Mouse (Mus musculus): Measurements from ENCODE around the gene Rec114. TPM values are rescaled to one million over a fixed set of nuclear protein-coding genes. Genes with fewer than 3 reads are reported as not detected.

Rec114 gene
- polyA plus RNA-seq, 1 experiment from 2014 or later, result 4.4 TPM

GRCm38 (mm10) chr9:58748142-58748541 lies 4.4 kb upstream of the Rec114 start:
- Histone ChIP-seq H3K4me2 (no peak overlapping the region), H3K27ac (no peak overlapping the region), H3K27me3 (replicated peaks) (no peaks in the 10 kb centered on the region), H3K36me3 (no peaks in the 10 kb centered on the region), H3K4me3 (replicated peaks) (no peak overlapping the region), H3K9me3 (no peaks in the 10 kb centered on the region), H3K9ac (no peak overlapping the region), H3K4me1 (no peaks in the 10 kb centered on the region)
- 60% methylated on average over 4 of the region's 4 CpGs for WGBS
- no peak for ATAC-seq (ENCODE audit: insufficient read depth, low FRiP score, low read depth)

DNA sequence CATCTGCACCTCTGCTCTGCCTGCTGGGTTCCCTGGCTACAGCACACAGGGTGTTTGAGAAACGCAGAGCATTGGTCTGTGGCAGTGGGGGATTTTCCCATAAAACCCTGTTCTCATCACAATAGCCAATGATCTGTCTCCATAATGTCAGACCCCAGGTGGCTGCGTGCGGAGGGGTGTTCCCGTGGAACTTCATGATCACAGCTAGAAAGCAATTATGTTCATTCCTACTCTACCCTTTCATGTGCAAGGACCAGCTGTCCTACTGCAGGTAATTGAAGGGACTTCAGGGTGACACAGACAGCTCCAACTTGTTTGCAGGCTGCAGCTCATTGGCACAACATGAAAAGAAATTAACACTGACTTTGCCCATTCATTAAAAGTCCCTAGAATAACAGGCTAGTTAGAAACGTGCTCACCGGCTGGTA lies 3.6 kb upstream of the Rec114 start:
- ATAC-seq (ENCODE audit: insufficient read depth, low FRiP score, low read depth), result no peak
- H3K4me1 ChIP-seq, result no peaks in the 10 kb centered on the region
- no peak overlapping the region for H3K27ac ChIP-seq
- no peaks in the 10 kb centered on the region for H3K36me3 ChIP-seq
- 51% methylated on average over 6 of the region's 6 CpGs for WGBS
- H3K4me3 ChIP-seq (replicated peaks), result no peak overlapping the region
- H3K9me3 ChIP-seq, result no peaks in the 10 kb centered on the region
- no peak overlapping the region for H3K9ac ChIP-seq
- no peak overlapping the region for H3K4me2 ChIP-seq
- H3K27me3 ChIP-seq (replicated peaks), result no peaks in the 10 kb centered on the region

DNA sequence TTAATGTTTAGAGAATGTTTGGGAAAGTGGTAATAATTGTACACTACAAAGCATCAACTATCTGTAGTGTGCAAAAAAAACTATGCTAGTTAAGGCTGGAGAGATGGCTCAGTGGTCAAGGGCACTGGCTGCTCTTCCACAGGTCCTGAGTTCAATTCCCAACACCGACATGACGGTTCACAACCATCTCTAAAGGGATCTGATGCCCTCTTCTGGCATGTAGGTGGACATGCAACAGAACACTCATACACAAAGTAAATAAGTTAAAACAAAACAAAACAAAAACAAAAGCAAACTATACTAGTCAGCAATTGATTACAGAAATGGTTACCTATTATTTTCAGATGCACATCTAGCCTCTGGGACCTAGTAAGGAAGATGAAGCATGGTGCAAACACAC lies 1.1 kb downstream of the Rec114 start:
- Histone ChIP-seq H3K4me3 (replicated peaks) (no peak overlapping the region), H3K4me2 (no peak overlapping the region), H3K9ac (no peak overlapping the region), H3K4me1 (no peaks in the 10 kb centered on the region), H3K27me3 (replicated peaks) (no peaks in the 10 kb centered on the region), H3K27ac (no peak overlapping the region), H3K9me3 (no peaks in the 10 kb centered on the region), H3K36me3 (no peaks in the 10 kb centered on the region)
- 87% methylated on average over 2 of the region's 2 CpGs for WGBS
- ATAC-seq (ENCODE audit: insufficient read depth, low FRiP score, low read depth), result no peak

DNA sequence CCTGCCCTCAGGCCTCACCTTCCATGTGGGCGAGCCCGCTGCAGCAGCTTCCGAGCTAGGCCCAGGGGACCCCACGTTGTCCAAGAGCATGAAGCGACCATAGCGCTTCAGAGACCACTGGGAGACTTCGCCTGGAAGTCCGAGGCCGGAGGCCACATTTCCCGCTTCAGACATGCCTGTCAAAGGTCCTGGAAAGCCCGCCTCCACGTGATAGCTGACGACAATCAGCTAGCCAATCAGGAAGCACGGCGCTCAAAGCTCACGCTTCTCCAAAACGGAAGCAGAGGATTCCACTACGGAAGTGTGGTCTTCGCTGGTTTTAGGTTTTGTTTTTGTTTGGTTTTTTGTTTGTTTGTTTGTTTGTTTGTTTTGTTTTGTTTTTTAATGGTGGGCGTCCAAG lies 2.4 kb downstream of the Rec114 start:
- no peaks in the 10 kb centered on the region for H3K36me3 ChIP-seq
- H3K4me2 ChIP-seq, result no peak overlapping the region
- no peak overlapping the region for H3K4me3 ChIP-seq (replicated peaks)
- H3K9ac ChIP-seq, result no peak overlapping the region
- WGBS, result 83% methylated on average over 20 of the region's 20 CpGs
- H3K9me3 ChIP-seq, result no peaks in the 10 kb centered on the region
- ATAC-seq (ENCODE audit: insufficient read depth, low FRiP score, low read depth), result no peak
- H3K4me1 ChIP-seq, result no peaks in the 10 kb centered on the region
- no peak overlapping the region for H3K27ac ChIP-seq
- no peaks in the 10 kb centered on the region for H3K27me3 ChIP-seq (replicated peaks)

DNA sequence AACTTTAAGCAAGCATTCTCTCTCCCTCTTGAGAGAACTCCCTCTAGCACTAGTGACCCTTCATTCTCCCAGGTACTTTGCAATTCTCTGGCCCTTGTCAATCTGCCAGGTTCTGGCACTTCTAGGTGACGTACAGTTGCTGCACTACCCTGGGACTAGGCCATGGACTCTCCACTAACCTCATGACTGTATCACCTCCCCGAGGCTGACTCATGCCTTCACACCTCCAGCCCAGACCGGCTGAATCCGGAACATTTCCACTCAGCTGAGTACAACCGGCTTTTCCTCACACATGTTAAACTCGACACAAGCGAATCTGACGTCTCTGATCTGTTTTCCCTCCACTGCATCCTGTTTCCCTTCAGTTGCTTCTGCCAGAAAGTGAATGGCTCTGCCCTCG lies 4.0 kb downstream of the Rec114 start:
- WGBS, result 62% methylated on average over 9 of the region's 9 CpGs
- H3K27me3 ChIP-seq (replicated peaks), result no peaks in the 10 kb centered on the region
- H3K4me1 ChIP-seq, result no peaks in the 10 kb centered on the region
- H3K27ac ChIP-seq, result no peak overlapping the region
- no peaks in the 10 kb centered on the region for H3K9me3 ChIP-seq
- no peak overlapping the region for H3K9ac ChIP-seq
- H3K4me2 ChIP-seq, result no peak overlapping the region
- no peak for ATAC-seq (ENCODE audit: insufficient read depth, low FRiP score, low read depth)
- no peaks in the 10 kb centered on the region for H3K36me3 ChIP-seq
- no peak overlapping the region for H3K4me3 ChIP-seq (replicated peaks)

GRCm38 (mm10) chr9:58723165-58723564 lies 20.6 kb downstream of the Rec114 start:
- H3K9ac ChIP-seq, result no peak overlapping the region
- ATAC-seq (ENCODE audit: insufficient read depth, low FRiP score, low read depth), result no peak
- H3K36me3 ChIP-seq, result no peaks in the 10 kb centered on the region
- WGBS, result 73% methylated on average over 11 of the region's 11 CpGs
- H3K4me1 ChIP-seq, result no peaks in the 10 kb centered on the region
- no peaks in the 10 kb centered on the region for H3K9me3 ChIP-seq
- no peak overlapping the region for H3K4me2 ChIP-seq
- no peak overlapping the region for H3K4me3 ChIP-seq (replicated peaks)
- H3K27ac ChIP-seq, result no peak overlapping the region
- H3K27me3 ChIP-seq (replicated peaks), result no peaks in the 10 kb centered on the region

DNA sequence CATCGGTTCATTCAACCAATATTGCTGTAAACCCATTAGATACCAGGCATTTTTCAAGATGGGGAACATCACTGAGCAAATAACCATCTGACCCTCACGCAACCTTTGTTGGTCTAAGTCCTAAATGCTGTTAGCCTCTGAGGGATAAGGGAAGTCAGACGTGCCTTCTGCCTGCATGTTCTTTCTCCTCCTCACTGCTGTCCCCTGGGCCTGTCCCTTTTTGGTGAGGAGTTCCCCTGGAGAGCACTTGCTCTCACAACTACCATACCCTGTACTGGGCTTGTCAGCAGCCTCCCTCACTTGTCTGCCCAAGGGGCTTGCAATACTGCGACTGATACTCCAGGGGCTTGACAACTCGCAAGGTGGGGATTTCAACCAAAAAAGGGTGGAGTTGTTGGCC lies 21.6 kb downstream of the Rec114 start:
- Histone ChIP-seq H3K36me3 (no peaks in the 10 kb centered on the region), H3K4me1 (no peaks in the 10 kb centered on the region)
- WGBS, result 81% methylated on average over 5 of the region's 5 CpGs

GRCm38 (mm10) chr9:58721021-58721420 lies 22.7 kb downstream of the Rec114 start:
- H3K4me3 ChIP-seq (replicated peaks), result no peak overlapping the region
- no peaks in the 10 kb centered on the region for H3K27me3 ChIP-seq (replicated peaks)
- no peak overlapping the region for H3K4me2 ChIP-seq
- ATAC-seq (ENCODE audit: insufficient read depth, low FRiP score, low read depth), result no peak
- H3K27ac ChIP-seq, result no peak overlapping the region
- no peaks in the 10 kb centered on the region for H3K9me3 ChIP-seq
- no peak overlapping the region for H3K9ac ChIP-seq
- no peaks in the 10 kb centered on the region for H3K36me3 ChIP-seq
- no peaks in the 10 kb centered on the region for H3K4me1 ChIP-seq
- 55% methylated on average over 7 of the region's 7 CpGs for WGBS

More for the DNA sequence above, 21.6 kb downstream of the Rec114 start:
- Histone ChIP-seq H3K4me2 (no peak overlapping the region), H3K4me3 (replicated peaks) (no peak overlapping the region), H3K9ac (no peak overlapping the region), H3K27me3 (replicated peaks) (no peaks in the 10 kb centered on the region), H3K27ac (no peak overlapping the region), H3K9me3 (no peaks in the 10 kb centered on the region)
- no peak for ATAC-seq (ENCODE audit: insufficient read depth, low FRiP score, low read depth)

GRCm38 (mm10) chr9:58720167-58720566 lies 23.6 kb downstream of the Rec114 start:
- Histone ChIP-seq H3K36me3 (no peaks in the 10 kb centered on the region), H3K9ac (no peak overlapping the region), H3K9me3 (no peaks in the 10 kb centered on the region), H3K4me1 (no peaks in the 10 kb centered on the region), H3K27me3 (replicated peaks) (no peaks in the 10 kb centered on the region), H3K27ac (no peak overlapping the region), H3K4me3 (replicated peaks) (no peak overlapping the region), H3K4me2 (no peak overlapping the region)
- 66% methylated on average over 4 of the region's 4 CpGs for WGBS
- ATAC-seq (ENCODE audit: insufficient read depth, low FRiP score, low read depth), result no peak

GRCm38 (mm10) chr9:58719471-58719870 lies 24.3 kb downstream of the Rec114 start:
- no peak overlapping the region for H3K4me3 ChIP-seq (replicated peaks)
- H3K36me3 ChIP-seq, result no peaks in the 10 kb centered on the region
- H3K27ac ChIP-seq, result no peak overlapping the region
- no peaks in the 10 kb centered on the region for H3K9me3 ChIP-seq
- no peak for ATAC-seq (ENCODE audit: insufficient read depth, low FRiP score, low read depth)
- no peaks in the 10 kb centered on the region for H3K4me1 ChIP-seq
- no peaks in the 10 kb centered on the region for H3K27me3 ChIP-seq (replicated peaks)
- H3K9ac ChIP-seq, result no peak overlapping the region
- 61% methylated on average over 5 of the region's 5 CpGs for WGBS
- H3K4me2 ChIP-seq, result no peak overlapping the region

GRCm38 (mm10) chr9:58718964-58719363 lies 24.8 kb downstream of the Rec114 start:
- no peak overlapping the region for H3K27ac ChIP-seq
- H3K9ac ChIP-seq, result no peak overlapping the region
- H3K36me3 ChIP-seq, result no peaks in the 10 kb centered on the region
- no peaks in the 10 kb centered on the region for H3K27me3 ChIP-seq (replicated peaks)
- WGBS, result 53% methylated on average over 3 of the region's 3 CpGs
- no peaks in the 10 kb centered on the region for H3K4me1 ChIP-seq
- no peak overlapping the region for H3K4me3 ChIP-seq (replicated peaks)
- no peak overlapping the region for H3K4me2 ChIP-seq
- no peak for ATAC-seq (ENCODE audit: insufficient read depth, low FRiP score, low read depth)
- no peaks in the 10 kb centered on the region for H3K9me3 ChIP-seq

DNA sequence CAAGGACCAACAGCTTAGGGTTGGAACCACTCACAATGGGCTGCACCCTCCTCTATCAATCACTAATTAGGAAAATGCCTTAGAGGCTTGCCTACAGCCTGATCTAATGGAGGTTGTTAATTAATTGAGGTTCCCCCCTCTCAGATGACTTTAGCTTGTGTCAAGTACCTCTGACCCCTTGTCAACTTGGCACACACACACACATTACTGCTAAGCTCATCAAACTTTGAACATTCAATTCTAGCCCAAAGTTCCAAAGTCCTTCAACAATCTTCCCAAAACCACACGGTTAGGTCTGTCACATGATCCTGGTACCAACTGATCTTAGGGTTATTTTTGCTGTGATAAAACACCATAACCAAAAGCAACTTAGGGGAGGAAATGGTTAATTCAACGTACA lies 26.9 kb downstream of the Rec114 start:
- Histone ChIP-seq H3K4me1 (no peaks in the 10 kb centered on the region), H3K9me3 (no peaks in the 10 kb centered on the region), H3K27me3 (replicated peaks) (no peaks in the 10 kb centered on the region), H3K36me3 (no peaks in the 10 kb centered on the region), H3K9ac (no peak overlapping the region), H3K4me2 (no peak overlapping the region), H3K4me3 (replicated peaks) (no peak overlapping the region), H3K27ac (no peak overlapping the region)
- 30% methylated on average over 2 of the region's 2 CpGs for WGBS
- no peak for ATAC-seq (ENCODE audit: insufficient read depth, low FRiP score, low read depth)

GRCm38 (mm10) chr9:58710642-58711041 lies 33.1 kb downstream of the Rec114 start:
- Histone ChIP-seq H3K4me1 (no peaks in the 10 kb centered on the region), H3K27ac (no peak overlapping the region), H3K27me3 (replicated peaks) (no peaks in the 10 kb centered on the region), H3K36me3 (no peaks in the 10 kb centered on the region), H3K9ac (no peak overlapping the region), H3K9me3 (no peaks in the 10 kb centered on the region), H3K4me2 (no peak overlapping the region), H3K4me3 (replicated peaks) (no peak overlapping the region)
- WGBS, result 61% methylated on average over 7 of the region's 7 CpGs
- ATAC-seq (ENCODE audit: insufficient read depth, low FRiP score, low read depth), result no peak
